Mouse (Mus musculus) liver, adult 2 months (tissue): ENCODE data around the gene Lcp2.

Experiments
- CTCF ChIP-seq: fragments of 200-500 bp; IDR thresholded peaks from 2 replicates; pipeline ENCODE4 v1.5.1; 2011; ENCODE audit warnings: low read depth, low read length, control low read depth
- POLR2A ChIP-seq: fragments of 200-500 bp; IDR thresholded peaks from 2 replicates; pipeline ENCODE4 v1.6.1; 2011; ENCODE audit warnings: low read length, control low read depth; ENCODE audit not compliant: insufficient read depth; ENCODE audit errors: extremely low read depth

DNA sequence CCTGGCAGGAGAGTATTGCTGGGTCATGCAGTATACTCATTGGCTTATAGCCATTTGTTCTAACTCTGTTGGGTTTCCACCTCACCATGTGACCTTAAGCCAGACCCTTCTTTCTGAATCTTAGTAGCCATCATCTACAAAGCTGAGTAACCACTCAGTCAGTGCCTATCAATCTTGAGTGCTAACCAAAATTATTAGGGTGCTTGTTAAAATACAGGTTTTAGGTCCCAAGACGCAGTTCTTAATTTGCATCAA lies 2.3 kb downstream of the Lcp2 start:
- no peak for TF ChIP-seq CTCF
- TF ChIP-seq POLR2A: no peak
